Mouse (Mus musculus): ENCODE results near the gene Noc4l.

GRCm38 (mm10) chr5:110608336-110608735 is 44.9 kb downstream of the Noc4l start:
- TF ChIP-seq POLR2A (IDR thresholded peaks at IDR 0.05; ENCODE audit: control insufficient read depth in 1 of 2, insufficient read depth in 1 of 2, low read depth in 1 of 2, low read length in 2 of 2, poor library complexity in 1 of 2) (no peak), POLR2AphosphoS5 (IDR thresholded peaks at IDR 0.05; ENCODE audit: borderline replicate concordance, low read depth, low read length) (no peak), CTCF (IDR thresholded peaks at IDR 0.05 in 2 of 3, conservative IDR thresholded peaks at IDR 0.05 in 1 of 3; ENCODE audit: control insufficient read depth in 1 of 3, insufficient read depth in 1 of 3, low read depth in 2 of 3, low read length in 3 of 3, poor library complexity in 1 of 3, severe bottlenecking in 1 of 3) (no peak), SMC3 (IDR thresholded peaks at IDR 0.05; ENCODE audit: low read depth, low read length) (no peak), TAL1 (IDR thresholded peaks at IDR 0.05; ENCODE audit: low read length) (no peak), POLR2AphosphoS2 (IDR thresholded peaks at IDR 0.05; ENCODE audit: low read length) (no peak), JUND (IDR thresholded peaks at IDR 0.05; ENCODE audit: low read depth, low read length) (no peak), KAT2A (conservative IDR thresholded peaks at IDR 0.05; ENCODE audit: low read depth, low read length) (no peak), CHD2 (IDR thresholded peaks at IDR 0.05; ENCODE audit: low read length) (no peak)
